Mouse (Mus musculus): ENCODE data around the gene 4921536K21Rik. TPM values are rescaled to one million over a fixed set of nuclear protein-coding genes. Genes with fewer than 3 reads are reported as not detected.

4921536K21Rik gene
- polyA plus RNA-seq, 1 experiment from 2014 or later, result 0.31 TPM

GRCm38 (mm10) chr11:3904673-3905072 lies 9.8 kb upstream of the 4921536K21Rik start:
- Histone ChIP-seq H3K4me1 (peaks cover 10% of the 10 kb centered on the region; the same call in 1 of the 2 replicates), H3K27ac (no peak overlapping the region), H3K4me3 (no peak overlapping the region), H3K27me3 (ENCODE audit: insufficient read depth, poor library complexity, severe bottlenecking) (peaks cover 7% of the 10 kb centered on the region; the same call in 1 of the 2 replicates), H3K9me3 (no peaks in the 10 kb centered on the region), H3K36me3 (peaks cover 9% of the 10 kb centered on the region; the same call in 1 of the 2 replicates)
- 77% methylated on average over 6 of the region's 6 CpGs for WGBS
- DNase-seq (ENCODE audit: low spot score), result no peak

- Histone ChIP-seq H3K27me3 (ENCODE audit: insufficient read depth, poor library complexity, severe bottlenecking) (peaks cover 7% of the 10 kb centered on the region; the same call in 1 of the 2 replicates), H3K27ac (no peak overlapping the region), H3K4me3 (no peak overlapping the region), H3K9me3 (no peaks in the 10 kb centered on the region), H3K4me1 (peaks cover 10% of the 10 kb centered on the region; the same call in 1 of the 2 replicates), H3K36me3 (peaks cover 23% of the 10 kb centered on the region)
- WGBS, result 86% methylated on average over 5 of the region's 5 CpGs
- no peak for DNase-seq (ENCODE audit: low spot score)
These were observed 8.1 kb upstream of the 4921536K21Rik start for GRCm38 (mm10) chr11:3903046-3903445.

GRCm38 (mm10) chr11:3902516-3902915 lies 7.6 kb upstream of the 4921536K21Rik start:
- Histone ChIP-seq H3K4me3 (no peak overlapping the region), H3K27ac (no peak overlapping the region), H3K9me3 (no peaks in the 10 kb centered on the region), H3K27me3 (ENCODE audit: insufficient read depth, poor library complexity, severe bottlenecking) (0 out of 2 replicates have a peak, but pooled peaks cover 3% of the 10 kb centered on the region), H3K36me3 (peaks cover 26% of the 10 kb centered on the region), H3K4me1 (peaks cover 10% of the 10 kb centered on the region; the same call in 1 of the 2 replicates)
- no peak for DNase-seq (ENCODE audit: low spot score)
- WGBS, result 85% methylated on average over 3 of the region's 3 CpGs

- Histone ChIP-seq H3K4me3 (no peak overlapping the region), H3K27me3 (ENCODE audit: insufficient read depth, poor library complexity, severe bottlenecking) (no peaks in the 10 kb centered on the region), H3K9me3 (no peaks in the 10 kb centered on the region), H3K27ac (no peak overlapping the region), H3K36me3 (peaks cover 27% of the 10 kb centered on the region), H3K4me1 (peaks cover 16% of the 10 kb centered on the region; the same call in 1 of the 2 replicates)
- DNase-seq (ENCODE audit: low spot score), result no peak
- 66% methylated on average over 6 of the region's 6 CpGs for WGBS
These were observed 5.4 kb upstream of the 4921536K21Rik start for GRCm38 (mm10) chr11:3900296-3900695.

GRCm38 (mm10) chr11:3895933-3896332 lies 1.0 kb upstream of the 4921536K21Rik start:
- Histone ChIP-seq H3K36me3 (peaks cover 27% of the 10 kb centered on the region), H3K4me3 (peak overlapping the region; percentile 59; the same call in 1 of the 2 replicates), H3K9me3 (no peaks in the 10 kb centered on the region), H3K27ac (0 out of 2 replicates have a peak overlapping the region, but pooled peaks have one; percentile 87), H3K27me3 (ENCODE audit: insufficient read depth, poor library complexity, severe bottlenecking) (no peaks in the 10 kb centered on the region), H3K4me1 (peaks cover 16% of the 10 kb centered on the region; the same call in 1 of the 2 replicates)
- no peak for DNase-seq (ENCODE audit: low spot score)
- 96% methylated on average over 1 of the region's 1 CpGs for WGBS

GRCm38 (mm10) chr11:3895458-3895857 lies 560 bp upstream of the 4921536K21Rik start:
- Histone ChIP-seq H3K27ac (peak overlapping the region; percentile 87), H3K27me3 (ENCODE audit: insufficient read depth, poor library complexity, severe bottlenecking) (no peaks in the 10 kb centered on the region), H3K4me1 (peaks cover 15% of the 10 kb centered on the region; the same call in 1 of the 2 replicates), H3K36me3 (peaks cover 27% of the 10 kb centered on the region), H3K4me3 (peak overlapping the region; percentile 59), H3K9me3 (no peaks in the 10 kb centered on the region)
- 7% methylated on average over 10 of the region's 10 CpGs for WGBS
- DNase-seq (ENCODE audit: low spot score), result no peak

GRCm38 (mm10) chr11:3893970-3894369 lies 928 bp downstream of the 4921536K21Rik start:
- peak overlapping the region; percentile 59; the same call in 1 of the 2 replicates for H3K4me3 ChIP-seq
- WGBS, result 81% methylated on average over 6 of the region's 6 CpGs
- H3K27me3 ChIP-seq (ENCODE audit: insufficient read depth, poor library complexity, severe bottlenecking), result no peaks in the 10 kb centered on the region
- peaks cover 23% of the 10 kb centered on the region for H3K36me3 ChIP-seq
- no peaks in the 10 kb centered on the region for H3K9me3 ChIP-seq
- H3K4me1 ChIP-seq, result peaks cover 10% of the 10 kb centered on the region; the same call in 1 of the 2 replicates
- no peak for DNase-seq (ENCODE audit: low spot score)
- 0 out of 2 replicates have a peak overlapping the region, but pooled peaks have one; percentile 87 for H3K27ac ChIP-seq

GRCm38 (mm10) chr11:3887331-3887730 lies 7.6 kb downstream of the 4921536K21Rik start:
- Histone ChIP-seq H3K4me1 (peaks cover 5% of the 10 kb centered on the region; the same call in 1 of the 2 replicates), H3K27me3 (ENCODE audit: insufficient read depth, poor library complexity, severe bottlenecking) (0 out of 2 replicates have a peak, but pooled peaks cover 4% of the 10 kb centered on the region), H3K27ac (no peak overlapping the region), H3K36me3 (no peaks in the 10 kb centered on the region), H3K9me3 (no peaks in the 10 kb centered on the region), H3K4me3 (no peak overlapping the region)
- 58% methylated on average over 5 of the region's 5 CpGs for WGBS
- DNase-seq (ENCODE audit: low spot score), result no peak

- no peaks in the 10 kb centered on the region for H3K36me3 ChIP-seq
- DNase-seq (ENCODE audit: low spot score), result peak; percentile 17
- 85% methylated on average over 3 of the region's 3 CpGs for WGBS
- no peak overlapping the region for H3K27ac ChIP-seq
- H3K9me3 ChIP-seq, result no peaks in the 10 kb centered on the region
- 0 out of 2 replicates have a peak, but pooled peaks cover 11% of the 10 kb centered on the region for H3K27me3 ChIP-seq (ENCODE audit: insufficient read depth, poor library complexity, severe bottlenecking)
- H3K4me1 ChIP-seq, result peaks cover 5% of the 10 kb centered on the region; the same call in 1 of the 2 replicates
- H3K4me3 ChIP-seq, result no peak overlapping the region
These were observed 11.2 kb downstream of the 4921536K21Rik start for GRCm38 (mm10) chr11:3883711-3884110.

GRCm38 (mm10) chr11:3879836-3880235 lies 15.1 kb downstream of the 4921536K21Rik start:
- H3K4me1 ChIP-seq, result 0 out of 2 replicates have a peak, but pooled peaks cover under 1% of the 10 kb centered on the region
- 33% methylated on average over 2 of the region's 2 CpGs for WGBS
- H3K9me3 ChIP-seq, result no peaks in the 10 kb centered on the region
- no peak overlapping the region for H3K27ac ChIP-seq
- 0 out of 2 replicates have a peak, but pooled peaks cover 15% of the 10 kb centered on the region for H3K27me3 ChIP-seq (ENCODE audit: insufficient read depth, poor library complexity, severe bottlenecking)
- H3K36me3 ChIP-seq, result no peaks in the 10 kb centered on the region
- no peak overlapping the region for H3K4me3 ChIP-seq
- DNase-seq (ENCODE audit: low spot score), result peak; percentile 89

GRCm38 (mm10) chr11:3878660-3879059 lies 16.2 kb downstream of the 4921536K21Rik start:
- no peak overlapping the region for H3K27ac ChIP-seq
- H3K36me3 ChIP-seq, result no peaks in the 10 kb centered on the region
- H3K27me3 ChIP-seq (ENCODE audit: insufficient read depth, poor library complexity, severe bottlenecking), result 0 out of 2 replicates have a peak, but pooled peaks cover 15% of the 10 kb centered on the region
- H3K4me1 ChIP-seq, result no peaks in the 10 kb centered on the region
- peak; percentile 70 for DNase-seq (ENCODE audit: low spot score)
- no peak overlapping the region for H3K4me3 ChIP-seq
- H3K9me3 ChIP-seq, result no peaks in the 10 kb centered on the region
- WGBS, result 71% methylated on average over 7 of the region's 7 CpGs

- no peaks in the 10 kb centered on the region for H3K9me3 ChIP-seq
- no peaks in the 10 kb centered on the region for H3K36me3 ChIP-seq
- H3K4me1 ChIP-seq, result no peaks in the 10 kb centered on the region
- H3K27me3 ChIP-seq (ENCODE audit: insufficient read depth, poor library complexity, severe bottlenecking), result 0 out of 2 replicates have a peak, but pooled peaks cover 8% of the 10 kb centered on the region
- 81% methylated on average over 6 of the region's 6 CpGs for WGBS
- no peak overlapping the region for H3K4me3 ChIP-seq
- DNase-seq (ENCODE audit: low spot score), result no peak
- no peak overlapping the region for H3K27ac ChIP-seq
These were observed 18.5 kb downstream of the 4921536K21Rik start for GRCm38 (mm10) chr11:3876419-3876818.

GRCm38 (mm10) chr11:3864343-3864742 lies 30.6 kb downstream of the 4921536K21Rik start:
- Histone ChIP-seq H3K27me3 (ENCODE audit: insufficient read depth, poor library complexity, severe bottlenecking) (peaks cover 54% of the 10 kb centered on the region), H3K4me3 (peak overlapping the region; percentile 62), H3K9me3 (no peaks in the 10 kb centered on the region), H3K27ac (peak overlapping the region; percentile 60; the same call in 1 of the 2 replicates), H3K4me1 (peaks cover 11% of the 10 kb centered on the region; the same call in 1 of the 2 replicates), H3K36me3 (no peaks in the 10 kb centered on the region)
- DNase-seq (ENCODE audit: low spot score), result peak; percentile 68
- WGBS, result 43% methylated on average over 6 of the region's 6 CpGs

Measured in heart, embryonic 10.5 days (tissue).